Mouse (Mus musculus): ENCODE results near the gene Myh14. TPM values are rescaled to one million over a fixed set of nuclear protein-coding genes. Genes with fewer than 3 reads are reported as not detected.
A peak's percentile ranks its signal among the peaks of the same experiment; 100 is the strongest.

The Myh14 gene
- total and polyA plus RNA-seq, 2 experiments from 2014 or later: 1.4 to 2.9 TPM

DNA sequence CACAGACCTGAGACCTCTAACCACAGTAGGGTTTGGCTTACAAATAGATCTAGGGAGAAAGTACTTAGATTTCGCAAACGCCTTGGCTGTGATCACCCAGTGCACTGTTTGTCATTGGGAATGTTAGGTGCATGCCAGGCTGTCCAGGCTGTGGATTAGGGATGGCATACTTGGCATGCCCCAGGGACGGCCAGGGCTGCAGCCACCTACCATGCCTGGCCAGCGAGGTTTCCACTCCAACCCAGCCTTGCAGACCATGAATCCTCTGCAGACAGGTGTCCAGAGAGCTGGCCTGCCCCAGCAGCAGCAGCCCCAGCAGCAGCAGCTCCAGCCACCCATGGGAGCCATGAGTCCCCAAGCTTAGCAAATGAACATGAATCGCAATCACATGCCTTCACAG, 25.4 kb downstream of the Myh14 start:
- DNase-seq (ENCODE audit: low spot score): no peak

DNA sequence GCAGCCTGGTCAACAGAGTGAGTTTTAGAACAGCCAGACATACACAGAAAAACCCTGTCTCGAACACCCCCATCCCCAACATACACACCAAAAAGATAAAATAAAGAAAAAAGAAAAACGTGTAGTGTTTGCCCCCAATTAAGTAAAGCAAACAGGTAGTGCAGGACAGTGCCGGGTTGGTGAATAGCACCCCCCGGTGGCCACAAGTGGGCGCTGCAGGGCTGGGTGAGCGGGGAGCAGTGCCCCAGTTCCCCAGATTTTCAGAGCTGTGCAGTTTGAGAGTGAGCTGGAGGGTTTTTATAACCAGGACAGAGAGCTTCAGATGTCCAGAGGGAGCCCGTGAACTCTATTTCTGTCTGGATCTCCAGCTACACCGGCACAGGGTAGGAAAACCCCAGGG, 28.8 kb downstream of the Myh14 start:
- Histone ChIP-seq H3K36me3 (replicated peaks; ENCODE audit: control insufficient read depth, insufficient read depth, low read length) (no peaks in the 10 kb centered on the region), H3K27me3 (ENCODE audit: control insufficient read depth, insufficient read depth, low read length) (peaks cover 64% of the 10 kb centered on the region), H3K4me1 (ENCODE audit: control insufficient read depth, insufficient read depth) (no peaks in the 10 kb centered on the region), H3K4me3 (ENCODE audit: low read depth, low read length) (no peak overlapping the region), H3K9ac (replicated peaks; ENCODE audit: low read depth, low read length) (no peak overlapping the region), H3K27ac (ENCODE audit: low read depth) (no peak overlapping the region), H3K9me3 (replicated peaks; ENCODE audit: control insufficient read depth, low read length) (no peaks in the 10 kb centered on the region), H3K4me2 (ENCODE audit: low read depth, low read length) (no peak overlapping the region)
- WGBS: 27% methylated on average over 8 of the region's 8 CpGs
- TF ChIP-seq CTCF (IDR thresholded peaks at IDR 0.05; ENCODE audit: low read depth) (peak; percentile 30), EP300 (IDR thresholded peaks at IDR 0.05; ENCODE audit: low read depth) (no peak)
- ATAC-seq (ENCODE audit: insufficient read depth, low read depth) (no peak), DNase-seq (ENCODE audit: low spot score) (no peak)

More for the DNA sequence above, 25.4 kb downstream of the Myh14 start:
- WGBS: 60% methylated on average over 5 of the region's 5 CpGs
- TF ChIP-seq EP300 (IDR thresholded peaks at IDR 0.05; ENCODE audit: low read depth) (no peak), CTCF (IDR thresholded peaks at IDR 0.05; ENCODE audit: low read depth) (no peak)
- Histone ChIP-seq H3K9ac (replicated peaks; ENCODE audit: low read depth, low read length) (no peak overlapping the region), H3K9me3 (replicated peaks; ENCODE audit: control insufficient read depth, low read length) (no peaks in the 10 kb centered on the region), H3K4me2 (ENCODE audit: low read depth, low read length) (no peak overlapping the region), H3K36me3 (replicated peaks; ENCODE audit: control insufficient read depth, insufficient read depth, low read length) (no peaks in the 10 kb centered on the region), H3K4me3 (ENCODE audit: low read depth, low read length) (no peak overlapping the region), H3K4me1 (ENCODE audit: control insufficient read depth, insufficient read depth) (no peaks in the 10 kb centered on the region), H3K27ac (ENCODE audit: low read depth) (no peak overlapping the region), H3K27me3 (ENCODE audit: control insufficient read depth, insufficient read depth, low read length) (peaks cover 41% of the 10 kb centered on the region)
- ATAC-seq (ENCODE audit: insufficient read depth, low read depth): no peak

DNA sequence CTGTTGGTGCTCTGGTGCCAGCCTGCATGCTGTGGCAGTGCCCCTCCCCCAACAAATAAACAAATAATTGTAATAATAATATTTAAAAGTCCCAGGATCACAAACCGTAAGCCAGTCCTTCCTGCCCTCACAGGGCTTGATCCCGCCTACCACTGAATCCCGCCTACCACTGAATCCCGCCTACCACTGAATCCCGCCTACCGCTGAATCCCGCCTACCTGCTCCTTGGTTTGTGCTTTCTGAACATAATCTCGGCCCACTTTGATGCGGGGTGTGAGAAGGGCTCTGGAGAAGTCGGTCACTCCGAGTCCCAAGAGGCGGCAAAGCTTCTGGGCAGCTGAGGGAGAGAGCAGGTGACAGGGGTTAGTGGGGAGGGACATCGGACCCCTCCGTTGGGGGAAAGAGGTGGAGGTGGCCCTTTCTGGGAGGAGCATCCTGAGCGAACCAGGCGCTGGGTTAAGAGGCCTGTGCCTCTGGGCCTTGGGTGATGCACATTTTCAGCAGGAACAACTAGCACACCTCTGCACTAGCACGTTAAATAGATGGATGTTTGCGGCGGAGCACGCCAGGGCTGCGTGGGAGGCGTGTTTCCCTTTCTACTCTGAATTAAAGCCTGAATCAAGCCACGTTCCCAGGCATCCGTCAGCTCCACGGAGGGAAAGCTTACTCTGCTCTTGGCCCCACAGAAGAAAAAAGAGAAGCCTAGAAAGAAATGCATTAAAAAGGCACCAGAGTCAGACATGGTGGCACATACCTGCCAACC, 29.6 kb downstream of the Myh14 start:
- 14% methylated on average over 25 of the region's 25 CpGs for WGBS
- Histone ChIP-seq H3K27ac (ENCODE audit: low read depth) (no peak overlapping the region), H3K4me2 (ENCODE audit: low read depth, low read length) (no peak overlapping the region), H3K4me1 (ENCODE audit: control insufficient read depth, insufficient read depth) (no peaks in the 10 kb centered on the region), H3K27me3 (ENCODE audit: control insufficient read depth, insufficient read depth, low read length) (peaks cover 64% of the 10 kb centered on the region), H3K9me3 (replicated peaks; ENCODE audit: control insufficient read depth, low read length) (no peaks in the 10 kb centered on the region), H3K36me3 (replicated peaks; ENCODE audit: control insufficient read depth, insufficient read depth, low read length) (no peaks in the 10 kb centered on the region), H3K9ac (replicated peaks; ENCODE audit: low read depth, low read length) (no peak overlapping the region), H3K4me3 (ENCODE audit: low read depth, low read length) (no peak overlapping the region)
- ATAC-seq (ENCODE audit: insufficient read depth, low read depth) (no peak), DNase-seq (ENCODE audit: low spot score) (no peak)
- TF ChIP-seq EP300 (IDR thresholded peaks at IDR 0.05; ENCODE audit: low read depth) (no peak), CTCF (IDR thresholded peaks at IDR 0.05; ENCODE audit: low read depth) (no peak)

- H3K4me2 ChIP-seq (ENCODE audit: low read depth, low read length): no peak overlapping the region
- peaks cover 51% of the 10 kb centered on the region for H3K27me3 ChIP-seq (ENCODE audit: control insufficient read depth, insufficient read depth, low read length)
- no peak for DNase-seq (ENCODE audit: low spot score)
These were observed 32.0 kb downstream of the Myh14 start for GRCm38 (mm10) chr7:44638663-44639062.

GRCm38 (mm10) chr7:44636684-44637083, 34.0 kb downstream of the Myh14 start:
- DNase-seq (ENCODE audit: low spot score) (no peak), ATAC-seq (ENCODE audit: insufficient read depth, low read depth) (no peak)
- Histone ChIP-seq H3K4me3 (ENCODE audit: low read depth, low read length) (no peak overlapping the region), H3K27me3 (ENCODE audit: control insufficient read depth, insufficient read depth, low read length) (peaks cover 54% of the 10 kb centered on the region), H3K27ac (ENCODE audit: low read depth) (no peak overlapping the region), H3K36me3 (replicated peaks; ENCODE audit: control insufficient read depth, insufficient read depth, low read length) (no peaks in the 10 kb centered on the region), H3K9ac (replicated peaks; ENCODE audit: low read depth, low read length) (no peak overlapping the region), H3K4me2 (ENCODE audit: low read depth, low read length) (no peak overlapping the region), H3K4me1 (ENCODE audit: control insufficient read depth, insufficient read depth) (no peaks in the 10 kb centered on the region), H3K9me3 (replicated peaks; ENCODE audit: control insufficient read depth, low read length) (no peaks in the 10 kb centered on the region)
- TF ChIP-seq CTCF (IDR thresholded peaks at IDR 0.05; ENCODE audit: low read depth) (no peak), EP300 (IDR thresholded peaks at IDR 0.05; ENCODE audit: low read depth) (no peak)
- WGBS: 78% methylated on average over 9 of the region's 9 CpGs

More at GRCm38 (mm10) chr7:44638663-44639062, 32.0 kb downstream of the Myh14 start:
- WGBS: 2% methylated on average over 16 of the region's 16 CpGs
- Histone ChIP-seq H3K27ac (ENCODE audit: low read depth) (no peak overlapping the region), H3K9me3 (replicated peaks; ENCODE audit: control insufficient read depth, low read length) (no peaks in the 10 kb centered on the region), H3K9ac (replicated peaks; ENCODE audit: low read depth, low read length) (no peak overlapping the region), H3K4me3 (ENCODE audit: low read depth, low read length) (no peak overlapping the region), H3K4me1 (ENCODE audit: control insufficient read depth, insufficient read depth) (no peaks in the 10 kb centered on the region), H3K36me3 (replicated peaks; ENCODE audit: control insufficient read depth, insufficient read depth, low read length) (no peaks in the 10 kb centered on the region)
- no peak for ATAC-seq (ENCODE audit: insufficient read depth, low read depth)
- no peak for TF ChIP-seq CTCF (IDR thresholded peaks at IDR 0.05; ENCODE audit: low read depth)
- TF ChIP-seq EP300 (IDR thresholded peaks at IDR 0.05; ENCODE audit: low read depth): no peak

- Histone ChIP-seq H3K27me3 (ENCODE audit: control insufficient read depth, insufficient read depth, low read length) (peaks cover 30% of the 10 kb centered on the region; the same call in 1 of the 2 replicates), H3K4me3 (ENCODE audit: low read depth, low read length) (no peak overlapping the region), H3K4me2 (ENCODE audit: low read depth, low read length) (no peak overlapping the region), H3K9me3 (replicated peaks; ENCODE audit: control insufficient read depth, low read length) (no peaks in the 10 kb centered on the region), H3K27ac (ENCODE audit: low read depth) (no peak overlapping the region), H3K36me3 (replicated peaks; ENCODE audit: control insufficient read depth, insufficient read depth, low read length) (no peaks in the 10 kb centered on the region), H3K9ac (replicated peaks; ENCODE audit: low read depth, low read length) (no peak overlapping the region), H3K4me1 (ENCODE audit: control insufficient read depth, insufficient read depth) (no peaks in the 10 kb centered on the region)
- WGBS: 11% methylated on average over 15 of the region's 15 CpGs
- DNase-seq (ENCODE audit: low spot score): no peak
- ATAC-seq (ENCODE audit: insufficient read depth, low read depth): no peak
- TF ChIP-seq CTCF (IDR thresholded peaks at IDR 0.05; ENCODE audit: low read depth) (no peak; the same call in 1 of the 2 replicates), EP300 (IDR thresholded peaks at IDR 0.05; ENCODE audit: low read depth) (no peak)
These were observed 37.2 kb downstream of the Myh14 start for GRCm38 (mm10) chr7:44633407-44633806.

Measured in heart, postnatal 0 days (tissue).